Mouse (Mus musculus): ENCODE results near the gene Corin. TPM values are rescaled to one million over a fixed set of nuclear protein-coding genes. Genes with fewer than 3 reads are reported as not detected.

The Corin gene
- total and polyA plus RNA-seq, 2 experiments from 2014 or later: 36.8 to 102 TPM

- WGBS: 44% methylated on average over 2 of the region's 2 CpGs
- no peak overlapping the region for H3K4me3 ChIP-seq (ENCODE audit: low read depth, low read length)
- 0 out of 2 replicates have a peak, but pooled peaks cover 3% of the 10 kb centered on the region for H3K36me3 ChIP-seq (replicated peaks; ENCODE audit: control insufficient read depth, insufficient read depth, low read length)
- H3K9ac ChIP-seq (replicated peaks; ENCODE audit: low read depth, low read length): no peak overlapping the region
- H3K4me1 ChIP-seq (ENCODE audit: control insufficient read depth, insufficient read depth): no peaks in the 10 kb centered on the region
- H3K27ac ChIP-seq (ENCODE audit: low read depth): peak overlapping the region; percentile 67
- H3K4me2 ChIP-seq (ENCODE audit: low read depth, low read length): no peak overlapping the region
- H3K9me3 ChIP-seq (replicated peaks; ENCODE audit: control insufficient read depth, low read length): no peaks in the 10 kb centered on the region
- ATAC-seq (ENCODE audit: insufficient read depth, low read depth): no peak
- no peak for DNase-seq (ENCODE audit: low spot score)
- TF ChIP-seq CTCF (IDR thresholded peaks at IDR 0.05; ENCODE audit: low read depth): no peak
- no peaks in the 10 kb centered on the region for H3K27me3 ChIP-seq (ENCODE audit: control insufficient read depth, insufficient read depth, low read length)
Measured at GRCm38 (mm10) chr5:72453690-72454089, 50.6 kb downstream of the Corin start.

- no peak overlapping the region for H3K4me2 ChIP-seq (ENCODE audit: low read depth, low read length)
- H3K27me3 ChIP-seq (ENCODE audit: control insufficient read depth, insufficient read depth, low read length): no peaks in the 10 kb centered on the region
- H3K27ac ChIP-seq (ENCODE audit: low read depth): 0 out of 2 replicates have a peak overlapping the region, but pooled peaks have one; percentile 18
- no peak for TF ChIP-seq CTCF (IDR thresholded peaks at IDR 0.05; ENCODE audit: low read depth)
- TF ChIP-seq EP300 (IDR thresholded peaks at IDR 0.05; ENCODE audit: low read depth): no peak
- no peaks in the 10 kb centered on the region for H3K9me3 ChIP-seq (replicated peaks; ENCODE audit: control insufficient read depth, low read length)
- H3K9ac ChIP-seq (replicated peaks; ENCODE audit: low read depth, low read length): no peak overlapping the region
- WGBS: 88% methylated on average over 11 of the region's 11 CpGs
- DNase-seq (ENCODE audit: low spot score): no peak
- H3K4me3 ChIP-seq (ENCODE audit: low read depth, low read length): no peak overlapping the region
- no peak for ATAC-seq (ENCODE audit: insufficient read depth, low read depth)
- H3K4me1 ChIP-seq (ENCODE audit: control insufficient read depth, insufficient read depth): no peaks in the 10 kb centered on the region
- 0 out of 2 replicates have a peak, but pooled peaks cover 3% of the 10 kb centered on the region for H3K36me3 ChIP-seq (replicated peaks; ENCODE audit: control insufficient read depth, insufficient read depth, low read length)
Measured at GRCm38 (mm10) chr5:72453176-72453575, 51.1 kb downstream of the Corin start.

GRCm38 (mm10) chr5:72452750-72453149, 51.5 kb downstream of the Corin start:
- no peaks in the 10 kb centered on the region for H3K27me3 ChIP-seq (ENCODE audit: control insufficient read depth, insufficient read depth, low read length)
- TF ChIP-seq CTCF (IDR thresholded peaks at IDR 0.05; ENCODE audit: low read depth): no peak
- no peak for TF ChIP-seq EP300 (IDR thresholded peaks at IDR 0.05; ENCODE audit: low read depth)
- no peak for DNase-seq (ENCODE audit: low spot score)
- no peak for ATAC-seq (ENCODE audit: insufficient read depth, low read depth)
- no peak overlapping the region for H3K9ac ChIP-seq (replicated peaks; ENCODE audit: low read depth, low read length)
- 74% methylated on average over 4 of the region's 4 CpGs for WGBS
- H3K36me3 ChIP-seq (replicated peaks; ENCODE audit: control insufficient read depth, insufficient read depth, low read length): 0 out of 2 replicates have a peak, but pooled peaks cover 3% of the 10 kb centered on the region
- no peak overlapping the region for H3K4me2 ChIP-seq (ENCODE audit: low read depth, low read length)
- H3K9me3 ChIP-seq (replicated peaks; ENCODE audit: control insufficient read depth, low read length): no peaks in the 10 kb centered on the region
- H3K27ac ChIP-seq (ENCODE audit: low read depth): no peak overlapping the region
- H3K4me1 ChIP-seq (ENCODE audit: control insufficient read depth, insufficient read depth): no peaks in the 10 kb centered on the region
- no peak overlapping the region for H3K4me3 ChIP-seq (ENCODE audit: low read depth, low read length)

GRCm38 (mm10) chr5:72448846-72449245, 55.4 kb downstream of the Corin start:
- H3K9me3 ChIP-seq (replicated peaks; ENCODE audit: control insufficient read depth, low read length): no peaks in the 10 kb centered on the region
- no peak overlapping the region for H3K4me3 ChIP-seq (ENCODE audit: low read depth, low read length)
- TF ChIP-seq EP300 (IDR thresholded peaks at IDR 0.05; ENCODE audit: low read depth): no peak
- TF ChIP-seq CTCF (IDR thresholded peaks at IDR 0.05; ENCODE audit: low read depth): no peak
- no peak overlapping the region for H3K27ac ChIP-seq (ENCODE audit: low read depth)
- WGBS: 69% methylated on average over 2 of the region's 2 CpGs
- ATAC-seq (ENCODE audit: insufficient read depth, low read depth) (no peak), DNase-seq (ENCODE audit: low spot score) (no peak)
- peaks cover 6% of the 10 kb centered on the region; the same call in 1 of the 2 replicates for H3K4me1 ChIP-seq (ENCODE audit: control insufficient read depth, insufficient read depth)
- 0 out of 2 replicates have a peak, but pooled peaks cover 3% of the 10 kb centered on the region for H3K36me3 ChIP-seq (replicated peaks; ENCODE audit: control insufficient read depth, insufficient read depth, low read length)
- H3K4me2 ChIP-seq (ENCODE audit: low read depth, low read length): no peak overlapping the region
- no peak overlapping the region for H3K9ac ChIP-seq (replicated peaks; ENCODE audit: low read depth, low read length)
- H3K27me3 ChIP-seq (ENCODE audit: control insufficient read depth, insufficient read depth, low read length): no peaks in the 10 kb centered on the region

GRCm38 (mm10) chr5:72446104-72446503, 58.2 kb downstream of the Corin start:
- Histone ChIP-seq H3K4me3 (ENCODE audit: low read depth, low read length) (no peak overlapping the region), H3K4me1 (ENCODE audit: control insufficient read depth, insufficient read depth) (peaks cover 18% of the 10 kb centered on the region; the same call in 1 of the 2 replicates), H3K9me3 (replicated peaks; ENCODE audit: control insufficient read depth, low read length) (no peaks in the 10 kb centered on the region), H3K27ac (ENCODE audit: low read depth) (peak overlapping the region; percentile 35; the same call in 1 of the 2 replicates), H3K27me3 (ENCODE audit: control insufficient read depth, insufficient read depth, low read length) (no peaks in the 10 kb centered on the region), H3K9ac (replicated peaks; ENCODE audit: low read depth, low read length) (no peak overlapping the region), H3K36me3 (replicated peaks; ENCODE audit: control insufficient read depth, insufficient read depth, low read length) (no peaks in the 10 kb centered on the region), H3K4me2 (ENCODE audit: low read depth, low read length) (no peak overlapping the region)
- ATAC-seq (ENCODE audit: insufficient read depth, low read depth) (peak; percentile 80), DNase-seq (ENCODE audit: low spot score) (peak; percentile 52)
- WGBS: 53% methylated on average over 11 of the region's 11 CpGs
- TF ChIP-seq EP300 (IDR thresholded peaks at IDR 0.05; ENCODE audit: low read depth): peak; percentile 87
- TF ChIP-seq CTCF (IDR thresholded peaks at IDR 0.05; ENCODE audit: low read depth): no peak

GRCm38 (mm10) chr5:72443946-72444345, 60.3 kb downstream of the Corin start:
- H3K27me3 ChIP-seq (ENCODE audit: control insufficient read depth, insufficient read depth, low read length): no peaks in the 10 kb centered on the region
- ATAC-seq (ENCODE audit: insufficient read depth, low read depth) (no peak), DNase-seq (ENCODE audit: low spot score) (no peak)
- no peak overlapping the region for H3K4me3 ChIP-seq (ENCODE audit: low read depth, low read length)
- no peak for TF ChIP-seq EP300 (IDR thresholded peaks at IDR 0.05; ENCODE audit: low read depth)
- peak; percentile 13; the same call in 1 of the 2 replicates for TF ChIP-seq CTCF (IDR thresholded peaks at IDR 0.05; ENCODE audit: low read depth)
- 71% methylated on average over 11 of the region's 11 CpGs for WGBS
- no peaks in the 10 kb centered on the region for H3K9me3 ChIP-seq (replicated peaks; ENCODE audit: control insufficient read depth, low read length)
- no peaks in the 10 kb centered on the region for H3K36me3 ChIP-seq (replicated peaks; ENCODE audit: control insufficient read depth, insufficient read depth, low read length)
- no peak overlapping the region for H3K4me2 ChIP-seq (ENCODE audit: low read depth, low read length)
- peak overlapping the region; percentile 80 for H3K27ac ChIP-seq (ENCODE audit: low read depth)
- H3K4me1 ChIP-seq (ENCODE audit: control insufficient read depth, insufficient read depth): peaks cover 18% of the 10 kb centered on the region; the same call in 1 of the 2 replicates
- H3K9ac ChIP-seq (replicated peaks; ENCODE audit: low read depth, low read length): no peak overlapping the region

Measured in heart, postnatal 0 days (tissue).